Mouse (Mus musculus) lung, postnatal 0 days (tissue): ENCODE measurements around the gene Tcp10a. TPM values are rescaled to one million over a fixed set of nuclear protein-coding genes. Genes with fewer than 3 reads are reported as not detected.
"Not testable (repeated sequence)": the region's sequence is repeated elsewhere in the genome, so short reads cannot be mapped to it uniquely, and the experiment has no call there.

Experiments
- ATAC-seq: fragments of 200-750 bp; cut with Nextera tagmentation; 2 replicates; pipeline ENCODE4 v1.8.0; 2017; ENCODE audit warnings: moderate library complexity
- DNase-seq: peaks from one replicate; pipeline ENCODE4 v3.0.0-alpha.2; 2016; ENCODE audit warnings: low spot score
- H3K27ac ChIP-seq: fragments of 300-500 bp; sonication (generic); 2 replicates; pipeline ENCODE4 v1.5.1; 2014; ENCODE audit warnings: antibody characterized with exemption, mild to moderate bottlenecking, low read length, mixed read lengths
- H3K27me3 ChIP-seq: fragments of 300-500 bp; sonication (generic); replicated peaks from 2 replicates; pipeline ENCODE4 v1.6.1; 2014; ENCODE audit warnings: low read length, mixed read lengths; ENCODE audit not compliant: insufficient read depth
- H3K36me3 ChIP-seq: fragments of 300-500 bp; sonication (generic); 2 replicates; pipeline ENCODE4 v1.6.1; 2014; ENCODE audit warnings: low read length, mixed read lengths; ENCODE audit not compliant: insufficient read depth
- H3K4me1 ChIP-seq: fragments of 300-500 bp; sonication (generic); 2 replicates; pipeline ENCODE4 v1.6.1; 2014; ENCODE audit warnings: antibody characterized with exemption, low read depth, low read length, mixed read lengths; ENCODE audit not compliant: insufficient read depth
- H3K4me2 ChIP-seq: fragments of 300-500 bp; sonication (generic); replicated peaks from 2 replicates; pipeline ENCODE4 v1.6.1; 2014; ENCODE audit warnings: low read depth, mild to moderate bottlenecking, low read length, moderate library complexity, mixed read lengths
- H3K4me3 ChIP-seq: fragments of 300-500 bp; sonication (generic); 2 replicates; pipeline ENCODE4 v1.5.1; 2014; ENCODE audit warnings: low read depth, low read length
- H3K9ac ChIP-seq: fragments of 300-500 bp; sonication (generic); replicated peaks from 2 replicates; pipeline ENCODE4 v1.6.1; 2014; ENCODE audit warnings: low read depth, mild to moderate bottlenecking
- H3K9me3 ChIP-seq: fragments of 300-500 bp; sonication (generic); 2 replicates; pipeline ENCODE4 v1.6.1; 2016; ENCODE audit warnings: low read length, mixed read lengths
- CTCF ChIP-seq: IDR thresholded peaks from 2 replicates; pipeline ENCODE4 v1.5.1; 2016; ENCODE audit warnings: antibody characterized with exemption, mild to moderate bottlenecking
- EP300 ChIP-seq: IDR thresholded peaks from 2 replicates; pipeline ENCODE4 v1.6.1; 2016; ENCODE audit warnings: antibody characterized with exemption, mild to moderate bottlenecking, control low read depth
- WGBS: fragments of 180-500 bp; shearing (Covaris S2); extraction: QIAGEN DNeasy Blood & Tissue Kit; methylation state at CpG from one replicate; pipeline ENCODE4 v1.1.7; 2014; 5-methylcytosine and 5-hydroxymethylcytosine counted together
- polyA plus RNA-seq: library from polyadenylated mRNA; unstranded; fragments of >200 nt; fragmentation: Nextera tagmentation; extraction: Ambion mirVana; gene quantifications from 2 replicates; pipeline ENCODE4 v1.2.1, GENCODE M21; 2015

Gene Tcp10a
- polyA plus RNA-seq, 1 experiment from 2014 or later: not detected

DNA sequence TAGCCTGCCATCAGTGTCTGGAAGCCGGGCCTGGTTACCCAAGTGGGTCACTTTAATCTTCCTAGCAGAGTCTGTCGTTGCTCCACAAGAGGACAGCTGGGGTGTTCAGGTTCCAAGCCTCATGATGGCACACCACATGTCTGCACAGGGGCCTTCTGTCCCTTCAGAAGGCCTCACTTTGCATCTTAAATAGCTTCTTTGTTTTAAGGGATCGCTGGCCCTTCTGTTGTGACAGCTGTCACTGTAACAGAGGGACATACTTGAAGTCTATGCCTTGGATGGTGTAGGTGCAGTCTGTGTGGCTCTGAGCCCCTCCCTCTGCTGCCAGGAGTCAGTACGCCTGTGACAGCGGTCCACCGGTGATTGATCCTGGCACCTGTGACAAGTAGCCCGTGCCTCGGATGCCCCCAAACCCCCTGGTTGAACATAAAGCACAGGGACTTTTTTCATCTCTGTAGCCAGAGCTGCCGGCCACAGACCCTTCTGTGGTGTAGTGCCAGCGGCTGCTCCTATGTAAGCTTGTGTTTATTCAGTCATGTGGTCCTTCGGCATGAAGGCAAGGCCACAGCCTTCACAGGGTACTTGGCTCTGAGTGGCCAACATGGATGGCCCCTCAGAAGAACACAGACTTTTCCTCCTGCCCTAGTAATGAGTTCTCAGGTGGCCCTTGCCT lies 32.3 kb upstream of the Tcp10a start:
- no peak for ATAC-seq
- no peak for DNase-seq
- 84% methylated on average over 11 of the region's 11 CpGs for WGBS
- Histone ChIP-seq H3K4me3 (no peak overlapping the region), H3K27ac (no peak overlapping the region), H3K4me1 (no peaks in the 10 kb centered on the region), H3K9me3 (no peaks in the 10 kb centered on the region), H3K4me2 (no peak overlapping the region), H3K9ac (no peak overlapping the region), H3K36me3 (no peaks in the 10 kb centered on the region), H3K27me3 (no peaks in the 10 kb centered on the region)
- TF ChIP-seq CTCF: no peak
- TF ChIP-seq EP300: no peak

DNA sequence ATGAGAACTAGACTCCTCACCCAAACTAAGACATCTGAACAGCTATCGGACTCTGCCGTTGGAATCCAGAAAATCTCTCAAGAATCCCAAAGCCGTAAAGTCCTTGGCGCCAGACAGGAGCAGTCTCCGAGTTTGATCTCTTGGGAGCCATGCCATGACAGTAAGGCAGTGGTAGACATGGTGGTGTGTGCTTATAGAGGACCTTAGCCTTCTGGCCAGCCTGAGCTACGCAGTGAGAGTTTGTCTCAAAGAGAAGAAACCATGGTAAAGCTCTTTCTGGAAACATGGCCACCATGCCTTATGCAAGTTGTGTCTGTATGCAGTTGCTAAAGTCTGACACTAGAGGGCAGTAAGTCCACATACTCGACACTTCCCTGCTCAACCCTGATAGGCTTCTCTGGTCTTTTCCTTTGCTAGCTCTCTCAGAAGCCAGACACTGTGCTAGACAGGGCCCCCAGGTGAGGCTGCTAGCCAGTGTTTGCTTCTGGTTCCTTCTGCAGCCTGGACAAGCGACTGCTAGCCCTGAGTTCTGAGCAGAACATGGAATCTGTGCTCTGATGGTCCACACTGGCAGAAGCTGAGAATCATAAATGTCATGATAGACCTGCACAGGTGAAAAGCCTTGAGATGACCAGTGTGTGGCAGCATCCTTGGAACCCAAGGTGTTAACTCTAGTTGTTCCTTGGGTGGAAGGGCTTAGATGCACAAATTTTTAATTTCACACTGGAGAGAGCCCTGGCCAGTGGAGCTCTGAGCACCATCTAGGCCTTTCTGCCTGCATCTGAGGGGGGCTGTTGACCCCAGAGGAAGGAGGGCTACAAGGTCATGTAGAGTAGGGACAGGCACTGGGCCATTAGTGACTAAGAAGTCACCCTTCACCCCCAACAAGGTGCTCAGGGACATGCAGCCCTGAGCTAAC lies 17.9 kb upstream of the Tcp10a start:
- TF ChIP-seq CTCF: peak; percentile 60
- H3K9ac ChIP-seq, H3K27me3 ChIP-seq, H3K27ac ChIP-seq, H3K4me2 ChIP-seq, H3K36me3 ChIP-seq, H3K4me1 ChIP-seq, H3K4me3 ChIP-seq, H3K9me3 ChIP-seq: not testable (repeated sequence)
- ATAC-seq (peak; percentile 60), DNase-seq (peak; percentile 4)
- WGBS: 53% methylated on average over 8 of the region's 8 CpGs

DNA sequence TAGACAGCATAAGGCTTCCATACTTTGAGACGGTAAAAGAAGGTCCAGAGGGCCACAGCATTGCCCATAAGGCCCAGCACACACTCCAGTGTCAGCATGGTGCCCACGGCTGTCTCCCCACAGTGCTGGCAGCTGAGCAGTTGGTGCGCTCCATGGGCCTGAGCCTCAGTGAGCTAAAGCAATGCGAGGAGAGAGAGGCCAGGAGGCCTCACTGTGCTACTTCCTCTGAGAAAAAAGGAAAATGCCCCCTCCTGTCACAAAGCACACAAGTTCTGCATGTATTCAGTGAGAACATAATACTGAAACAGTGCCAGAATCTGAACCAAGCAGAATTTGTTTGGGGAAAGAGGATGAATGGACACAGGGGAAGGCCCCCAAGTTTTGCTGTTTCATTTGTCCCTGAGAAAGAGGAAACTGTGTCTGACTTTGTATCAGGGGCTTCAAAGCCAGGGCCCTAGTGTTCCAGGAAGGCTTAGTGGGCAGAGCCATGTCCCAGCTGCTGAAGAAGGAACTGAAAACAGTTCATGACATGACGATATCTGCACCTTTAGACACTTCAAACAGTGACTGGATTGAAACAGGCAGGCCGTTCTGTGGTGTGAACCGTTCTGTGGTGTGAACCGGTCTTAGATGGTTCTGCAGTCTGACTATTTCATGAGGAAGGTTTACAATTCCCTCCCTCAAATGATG lies 8.6 kb upstream of the Tcp10a start:
- DNase-seq, H3K27me3 ChIP-seq, H3K4me1 ChIP-seq, H3K4me3 ChIP-seq, H3K9me3 ChIP-seq, H3K27ac ChIP-seq, H3K36me3 ChIP-seq, H3K9ac ChIP-seq, H3K4me2 ChIP-seq: not testable (repeated sequence)
- ATAC-seq: peak; percentile 28; the same call in 1 of the 2 replicates
- 81% methylated on average over 6 of the region's 8 CpGs for WGBS

DNA sequence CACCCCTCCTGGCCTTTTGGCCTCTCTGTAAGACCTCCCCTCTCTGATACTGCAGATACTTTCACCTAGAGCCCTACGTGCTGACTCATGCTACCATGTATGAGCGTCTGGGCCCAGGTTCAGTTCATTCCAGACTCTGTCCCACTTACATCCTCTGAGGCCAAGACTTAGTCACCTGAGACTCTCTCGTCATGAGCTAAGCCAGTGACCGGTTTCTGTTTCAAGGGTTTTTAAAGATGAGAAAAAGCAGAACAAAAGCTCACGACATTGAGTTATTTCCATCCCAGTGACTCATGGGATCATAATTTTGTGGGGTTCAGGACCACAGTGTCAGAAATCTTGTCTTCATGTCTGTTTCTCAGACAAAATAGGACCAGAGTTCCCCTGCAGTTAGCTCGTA lies 4.7 kb upstream of the Tcp10a start:
- not testable (repeated sequence) for H3K4me1 ChIP-seq, DNase-seq, H3K9ac ChIP-seq, H3K4me3 ChIP-seq, H3K27me3 ChIP-seq, H3K9me3 ChIP-seq, H3K36me3 ChIP-seq, H3K4me2 ChIP-seq, H3K27ac ChIP-seq, ATAC-seq
- 89% methylated on average over 6 of the region's 6 CpGs for WGBS

DNA sequence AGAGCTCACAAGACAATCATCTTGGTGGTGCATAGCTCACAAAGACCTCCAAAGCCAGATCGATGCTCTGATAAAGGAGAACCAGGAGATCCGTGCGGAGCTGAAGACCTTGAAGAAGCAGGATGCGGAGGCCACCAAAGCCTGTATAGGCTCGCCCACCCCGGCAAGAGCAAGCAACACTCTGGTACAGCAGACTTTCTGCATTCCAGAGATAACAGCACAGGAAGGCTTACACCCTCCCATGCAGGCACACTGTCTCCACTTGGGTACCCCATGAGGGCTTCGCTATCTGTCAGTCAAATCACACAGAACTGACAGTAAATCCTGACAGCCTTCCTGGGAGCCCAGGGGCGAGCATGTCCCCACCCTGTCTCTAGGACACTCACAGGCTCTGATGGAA lies 2.0 kb downstream of the Tcp10a start:
- not testable (repeated sequence) for H3K36me3 ChIP-seq, H3K27ac ChIP-seq, H3K27me3 ChIP-seq, DNase-seq, H3K9me3 ChIP-seq, H3K4me2 ChIP-seq, H3K9ac ChIP-seq, ATAC-seq, H3K4me3 ChIP-seq, H3K4me1 ChIP-seq
- WGBS: 43% methylated on average over 3 of the region's 8 CpGs

DNA sequence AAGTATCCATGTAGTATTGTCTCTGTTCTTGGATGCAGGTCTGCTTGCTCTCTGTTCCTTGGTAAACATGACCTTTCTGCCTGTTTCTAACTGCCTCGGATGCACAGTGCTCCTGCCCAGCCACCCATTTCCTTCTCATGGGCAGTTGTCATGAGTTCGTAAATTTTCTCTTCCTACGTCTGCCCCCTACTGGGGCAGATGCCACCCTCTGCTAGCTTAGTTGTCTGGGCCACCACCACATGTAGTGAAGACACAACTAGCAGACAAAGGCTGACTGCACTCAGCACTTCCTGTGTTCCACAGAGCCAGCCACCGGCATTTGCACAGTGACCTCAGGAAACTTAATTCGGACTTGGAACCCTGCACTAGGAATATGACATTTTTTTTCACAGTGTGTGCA lies 8.3 kb downstream of the Tcp10a start:
- not testable (repeated sequence) for ATAC-seq, DNase-seq, H3K4me2 ChIP-seq, H3K27ac ChIP-seq, H3K4me1 ChIP-seq, H3K36me3 ChIP-seq, H3K9me3 ChIP-seq, H3K9ac ChIP-seq, H3K27me3 ChIP-seq, H3K4me3 ChIP-seq
- whole genome bisulfite sequencing: 44% methylated on average over 2 of the region's 5 CpGs

DNA sequence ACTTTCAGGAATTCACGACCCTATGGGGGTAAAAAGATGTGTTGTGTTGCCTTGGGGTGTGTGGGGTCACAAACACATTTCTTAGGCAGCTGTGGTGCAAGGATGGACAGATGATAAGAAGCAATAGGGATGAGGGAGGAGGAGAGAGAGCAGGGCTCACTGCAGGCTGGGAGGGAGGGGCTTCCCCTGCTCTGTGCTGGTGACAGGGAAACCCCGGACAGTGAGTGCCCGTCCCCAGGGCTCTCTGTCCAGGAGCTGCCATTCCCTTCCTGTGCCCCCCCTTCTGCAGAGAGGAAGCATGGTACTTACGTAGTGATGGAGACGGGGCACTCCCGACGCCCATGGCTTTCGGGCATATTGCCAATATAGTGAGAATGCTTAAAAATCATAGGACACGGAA lies 12.9 kb downstream of the Tcp10a start:
- H3K4me3 ChIP-seq, H3K36me3 ChIP-seq, H3K9ac ChIP-seq, H3K27ac ChIP-seq, H3K27me3 ChIP-seq, H3K4me1 ChIP-seq, H3K9me3 ChIP-seq, H3K4me2 ChIP-seq: not testable (repeated sequence)
- peak; percentile 17 for DNase-seq
- ATAC-seq: peak; percentile 56
- WGBS: 24% methylated on average over 9 of the region's 9 CpGs

DNA sequence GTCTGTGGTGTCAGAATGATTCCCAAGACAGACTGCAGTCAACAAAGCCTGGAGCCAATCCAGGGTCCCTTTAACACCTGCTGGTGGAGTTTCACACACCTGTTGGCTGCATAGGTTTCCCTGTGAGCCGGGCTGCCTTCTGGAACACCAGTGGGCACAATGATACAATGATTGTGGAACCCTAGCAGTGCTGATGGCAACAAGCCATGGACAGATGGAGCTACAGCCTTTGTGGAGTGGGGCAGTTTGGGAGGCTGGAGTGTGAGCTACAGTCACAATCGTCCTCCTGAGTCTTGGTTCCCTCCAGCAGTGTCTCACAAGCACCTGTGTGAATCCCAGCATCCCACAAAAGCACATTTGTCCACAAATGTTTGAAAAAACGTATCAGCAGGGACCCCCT lies 24.3 kb downstream of the Tcp10a start:
- not testable (repeated sequence) for H3K9me3 ChIP-seq, H3K9ac ChIP-seq, ATAC-seq, DNase-seq, H3K27me3 ChIP-seq, H3K4me3 ChIP-seq, H3K4me1 ChIP-seq, H3K36me3 ChIP-seq, H3K27ac ChIP-seq, H3K4me2 ChIP-seq
- WGBS: 58% methylated on average over 2 of the region's 3 CpGs

DNA sequence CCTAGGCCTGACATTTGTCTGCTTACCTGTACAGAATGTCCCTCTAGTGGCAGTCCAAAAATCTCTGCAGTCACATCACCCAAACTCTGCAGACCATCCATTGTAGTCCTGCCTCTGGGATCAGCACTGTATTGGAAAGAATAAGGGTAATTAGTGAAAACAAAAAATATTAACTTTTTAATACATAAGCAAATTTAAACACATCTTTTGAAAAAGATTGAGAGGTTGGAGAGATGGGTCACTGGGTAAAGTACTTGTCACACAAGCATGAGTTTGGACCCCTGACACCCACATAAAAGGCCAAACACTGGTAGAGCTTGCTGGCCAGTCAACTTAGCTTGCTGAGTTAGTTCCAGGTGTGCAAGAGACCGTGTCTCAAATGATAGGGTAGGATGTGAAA lies 28.1 kb downstream of the Tcp10a start, which contains the start of gene Ttll2:
TSS of gene Ttll2 (minus strand) at position 101 of the 400 bp plus-strand sequence.
- not testable (repeated sequence) for H3K4me1 ChIP-seq, H3K4me2 ChIP-seq, DNase-seq, H3K4me3 ChIP-seq, H3K9ac ChIP-seq, ATAC-seq, H3K27me3 ChIP-seq, H3K27ac ChIP-seq, H3K36me3 ChIP-seq, H3K9me3 ChIP-seq
- 100% methylated on average over 1 of the region's 1 CpGs for WGBS
